8 mouse cellular contexts compared by ENCODE assay signal in the genomic region with DNA sequence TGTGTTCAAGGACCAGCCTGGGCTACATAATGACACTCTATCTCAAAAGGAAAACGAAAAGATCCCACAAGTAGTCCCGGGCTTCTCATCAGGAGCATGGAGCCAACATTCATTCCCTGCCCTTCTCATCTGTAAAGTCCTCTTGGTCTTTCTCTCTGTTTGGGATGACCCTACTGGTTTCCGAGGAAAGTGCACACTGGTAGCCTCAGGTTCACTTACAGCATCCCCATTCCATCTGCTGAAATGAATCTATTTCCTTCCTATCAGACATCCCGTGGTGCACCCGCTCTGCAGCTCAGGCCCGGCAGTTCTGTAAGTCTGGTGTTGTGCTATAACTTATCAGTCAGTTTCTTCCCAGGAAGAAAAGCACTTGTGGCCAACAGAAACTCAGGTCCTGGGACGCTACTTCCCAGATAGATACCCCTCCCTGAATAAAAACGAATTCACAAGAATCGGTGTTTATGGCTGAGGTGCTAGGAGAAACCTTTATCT. TPM values are rescaled to one million over a fixed set of nuclear protein-coding genes. Genes with fewer than 3 reads are reported as not detected.
DNase-seq lines count a peak whose midpoint lies in the region; ATAC-seq and TF ChIP-seq lines count a peak whose summit lies in the region.
"Had no signal": no experiment of that assay in that cellular context is flagged by ENCODE, and none has a peak within 500 bp of the region (broad histone marks: within the 10 kb centered on the region; RNA-seq: fewer than 3 reads in every experiment).

No protein-coding gene starts in this region.

- no peaks in the 10 kb centered on the region for H3K9me3 ChIP-seq in E14TG2a.4 (ENCODE audit: low read length)
- H3K9me3 ChIP-seq in G1E (replicated peaks) = no peaks in the 10 kb centered on the region
- H3K9me3 ChIP-seq in hindbrain, embryonic 10.5 days = no peaks in the 10 kb centered on the region
- H3K9me3 ChIP-seq in midbrain, embryonic 11.5 days (ENCODE audit: control insufficient read depth, low read length) = no peaks in the 10 kb centered on the region

- H3K4me3 ChIP-seq in E14TG2a.4 (replicated peaks; ENCODE audit: low read length) (peak overlapping the region; percentile 92), G1E (ENCODE audit: low read depth, low read length) (peak overlapping the region; percentile 30; the same call in 1 of the 2 replicates)
- H3K4me3 ChIP-seq in hindbrain, embryonic 10.5 days = peak overlapping the region; percentile 64
- H3K4me3 ChIP-seq in midbrain, embryonic 11.5 days (ENCODE audit: low read depth, low read length) = no peak overlapping the region

- no peak for DNase-seq in G1E (ENCODE audit: low spot score)
- DNase-seq in hindbrain, embryonic 10.5 days (ENCODE audit: low spot score) = no peak
- DNase-seq in midbrain, embryonic 11.5 days (ENCODE audit: low spot score, missing footprints) = no peak
- DNase-seq in adrenal gland, postnatal 4 days (ENCODE audit: low spot score in 2 of 2) = no peak
- no peak for DNase-seq in right cerebral cortex, postnatal 14 days
- DNase-seq: cerebellum, postnatal 25 days had no signal

- peaks cover 13% of the 10 kb centered on the region for H3K36me3 ChIP-seq in E14TG2a.4 (ENCODE audit: insufficient read depth, low read length)
- H3K36me3 ChIP-seq in G1E (replicated peaks) = peaks cover 44% of the 10 kb centered on the region
- peaks cover 3% of the 10 kb centered on the region for H3K36me3 ChIP-seq in hindbrain, embryonic 10.5 days
- H3K36me3 ChIP-seq in midbrain, embryonic 11.5 days (ENCODE audit: control insufficient read depth, insufficient read depth, low read length) = no peaks in the 10 kb centered on the region

- no peak overlapping the region for H3K9ac ChIP-seq in midbrain, embryonic 11.5 days (ENCODE audit: low read length)

- no peak for ATAC-seq in G1E (ENCODE audit: extremely low read depth, insufficient number of reproducible peaks, low FRiP score, poor library complexity, severe bottlenecking)
- no peak for ATAC-seq in midbrain, embryonic 11.5 days (ENCODE audit: low FRiP score)
- no peak for ATAC-seq in granulocyte monocyte progenitor cell, adult 5-6 weeks (replicated peaks; ENCODE audit: poor library complexity, severe bottlenecking)

- no peak overlapping the region for H3K27ac ChIP-seq in hindbrain, embryonic 10.5 days
- H3K27ac ChIP-seq in midbrain, embryonic 11.5 days (ENCODE audit: low read depth, low read length) = no peak overlapping the region

- H3K27me3 ChIP-seq in E14TG2a.4 (ENCODE audit: insufficient read depth, low read length) = peaks cover 2% of the 10 kb centered on the region; the same call in 1 of the 2 replicates
- H3K27me3 ChIP-seq in G1E (ENCODE audit: insufficient read depth, low read length) = no peaks in the 10 kb centered on the region
- H3K27me3 ChIP-seq in hindbrain, embryonic 10.5 days (ENCODE audit: insufficient read depth, poor library complexity, severe bottlenecking) = no peaks in the 10 kb centered on the region
- H3K27me3 ChIP-seq in midbrain, embryonic 11.5 days (ENCODE audit: control insufficient read depth, insufficient read depth, low read length) = no peaks in the 10 kb centered on the region

- 86% methylated on average over 9 of the region's 9 CpGs for WGBS in hindbrain, embryonic 10.5 days
- 84% methylated on average over 9 of the region's 9 CpGs for WGBS in midbrain, embryonic 11.5 days

- TF ChIP-seq CTCF in E14TG2a.4 (conservative IDR thresholded peaks at IDR 0.05; ENCODE audit: low read length) = 0 out of 2 replicates have a peak, but pooled peaks have one; percentile 12
- no peak for TF ChIP-seq CTCF in G1E (IDR thresholded peaks at IDR 0.05; ENCODE audit: low read depth, low read length)

- H3K4me2 ChIP-seq in midbrain, embryonic 11.5 days = peak overlapping the region; percentile 62; the same call in 1 of the 2 replicates

- peaks cover 66% of the 10 kb centered on the region for H3K4me1 ChIP-seq in E14TG2a.4 (replicated peaks; ENCODE audit: low read depth, low read length)
- peaks cover 71% of the 10 kb centered on the region for H3K4me1 ChIP-seq in G1E (ENCODE audit: insufficient read depth, low read depth, low read length)
- H3K4me1 ChIP-seq in hindbrain, embryonic 10.5 days (replicated peaks) = peaks cover 44% of the 10 kb centered on the region
- H3K4me1 ChIP-seq in midbrain, embryonic 11.5 days (ENCODE audit: control insufficient read depth, insufficient read depth, low read length) = peaks cover 13% of the 10 kb centered on the region

RNA-seq across cellular contexts. Expression of a gene that starts 3.2 kb away (rescaled TPM):
- 31.8 and 32.6 TPM in 2 replicates for total RNA-seq in G1E (2014; fragmentation: Nextera tagmentation)
- total RNA-seq in G1E (2017) = 47.5 and 50.0 TPM in 2 replicates
- 6.5 and 7.1 TPM in 2 replicates for polyA plus RNA-seq in G1E (2012)
- 9.2 and 11.8 TPM in 2 replicates for polyA plus RNA-seq in hindbrain, embryonic 10.5 days (2016; fragmentation: Nextera tagmentation; extraction: Ambion mirVana)
- polyA plus RNA-seq in midbrain, embryonic 11.5 days (2014; fragmentation: Nextera tagmentation; extraction: Ambion mirVana) = 11.0 and 11.2 TPM in 2 replicates
- 10 to 100 TPM; 75.9 to 87.0 TPM for total RNA-seq in adrenal gland, postnatal 4 days (2021)
- 17.2 and 20.9 TPM in 2 replicates for total RNA-seq in granulocyte monocyte progenitor cell, adult 5-6 weeks (2014; fragmentation: Nextera tagmentation)
- total RNA-seq in granulocyte monocyte progenitor cell, adult 5-6 weeks (2017) = 41.2 and 43.1 TPM in 2 replicates

RNA-seq across cellular contexts. Expression of a gene that starts 51.5 kb away (rescaled TPM):
- total RNA-seq in G1E (2014; fragmentation: Nextera tagmentation) (not detected in 2 replicates), G1E (2017) (0.22 TPM in 1 of 2 replicates, not detected in the other)
- polyA plus RNA-seq in G1E (2012) = not detected in 2 replicates
- polyA plus RNA-seq in hindbrain, embryonic 10.5 days (2016; fragmentation: Nextera tagmentation; extraction: Ambion mirVana) = 0.86 TPM in 1 of 2 replicates, not detected in the other
- not detected in 2 replicates for polyA plus RNA-seq in midbrain, embryonic 11.5 days (2014; fragmentation: Nextera tagmentation; extraction: Ambion mirVana)
- under 1 TPM in 1 of 2 experiments, not detected in 1; 0.96 TPM for total RNA-seq in adrenal gland, postnatal 4 days (2021)
- not detected in 2 replicates for total RNA-seq in granulocyte monocyte progenitor cell, adult 5-6 weeks (2014; fragmentation: Nextera tagmentation)
- not detected in 2 replicates for total RNA-seq in granulocyte monocyte progenitor cell, adult 5-6 weeks (2017)
